Mouse (Mus musculus) liver, postnatal 0 days (tissue): ENCODE measurements at regions not wholly inside any gene's neighbourhood (a gene's known extent, or its start where the extent isn't known, plus 50 kb on each side); places are given as distances from the start of the nearest gene placed in this dataset.
A peak's percentile ranks its signal among the peaks of the same experiment; 100 is the strongest.

Experiments
- ATAC-seq: fragments of 200-750 bp; cut with Nextera tagmentation; 2 replicates; pipeline ENCODE4 v1.8.0; 2017; ENCODE audit warnings: mild to moderate bottlenecking, moderate library complexity
- DNase-seq: peaks from one replicate; pipeline ENCODE4 v3.0.0-alpha.2; 2016
- H3K27ac ChIP-seq: fragments of 300-500 bp; sonication (generic); 2 replicates; pipeline ENCODE4 v1.5.1; 2014; ENCODE audit warnings: antibody characterized with exemption, moderate library complexity, mild to moderate bottlenecking, low read depth
- H3K27me3 ChIP-seq: fragments of 300-500 bp; sonication (generic); 2 replicates; pipeline ENCODE4 v1.6.1; 2014; ENCODE audit warnings: low read length, control low read depth, mixed read lengths; ENCODE audit not compliant: insufficient read depth
- H3K36me3 ChIP-seq: fragments of 300-500 bp; sonication (generic); replicated peaks from 2 replicates; pipeline ENCODE4 v1.6.1; 2014; ENCODE audit warnings: mild to moderate bottlenecking, control low read depth, low read length, moderate library complexity, mixed read lengths; ENCODE audit not compliant: insufficient read depth
- H3K4me1 ChIP-seq: fragments of 300-500 bp; sonication (generic); 2 replicates; pipeline ENCODE4 v1.6.1; 2014; ENCODE audit warnings: antibody characterized with exemption, mild to moderate bottlenecking, control low read depth; ENCODE audit not compliant: insufficient read depth
- H3K4me2 ChIP-seq: fragments of 300-500 bp; sonication (generic); 2 replicates; pipeline ENCODE4 v1.6.1; 2014; ENCODE audit warnings: low read depth, mild to moderate bottlenecking, low read length, moderate library complexity, mixed read lengths
- H3K4me3 ChIP-seq: fragments of 300-500 bp; sonication (generic); 2 replicates; pipeline ENCODE4 v1.5.1; 2014; ENCODE audit warnings: low read depth, low read length
- H3K9ac ChIP-seq: fragments of 300-500 bp; sonication (generic); replicated peaks from 2 replicates; pipeline ENCODE4 v1.6.1; 2014; ENCODE audit warnings: mild to moderate bottlenecking, moderate library complexity
- H3K9me3 ChIP-seq: fragments of 300-500 bp; sonication (generic); 2 replicates; pipeline ENCODE4 v1.6.1; 2016; ENCODE audit warnings: mild to moderate bottlenecking, control low read depth, low read length, mixed read lengths
- CTCF ChIP-seq: sonication (generic); IDR thresholded peaks from 2 replicates; pipeline ENCODE4 v1.5.1; 2016; ENCODE audit warnings: antibody characterized with exemption, low read depth
- EP300 ChIP-seq: IDR thresholded peaks from 2 replicates; pipeline ENCODE4 v1.6.1; 2016; ENCODE audit warnings: antibody characterized with exemption, low read depth, mild to moderate bottlenecking
- WGBS: fragments of 180-500 bp; shearing (Covaris S2); extraction: QIAGEN DNeasy Blood & Tissue Kit; methylation state at CpG from one replicate; pipeline ENCODE4 v1.1.7; 2014; ENCODE audit not compliant: insufficient replicate concordance; 5-methylcytosine and 5-hydroxymethylcytosine counted together

GRCm38 (mm10) chr12:21505731-21506368, 88.4 kb upstream of the Ywhaq start:
- no peak overlapping the region for H3K9ac ChIP-seq
- DNase-seq (no peak), ATAC-seq (no peak)
- WGBS: 76% methylated on average over 6 of the region's 6 CpGs
- no peak overlapping the region for H3K4me2 ChIP-seq
- no peak overlapping the region for H3K4me3 ChIP-seq
- no peak overlapping the region for H3K27ac ChIP-seq
- TF ChIP-seq CTCF (no peak), EP300 (no peak)
- H3K4me1 ChIP-seq: no peaks in the 10 kb centered on the region
- no peaks in the 10 kb centered on the region for H3K36me3 ChIP-seq
- no peaks in the 10 kb centered on the region for H3K9me3 ChIP-seq
- H3K27me3 ChIP-seq: no peaks in the 10 kb centered on the region

GRCm38 (mm10) chr12:21503250-21503649, 85.8 kb upstream of the Ywhaq start:
- Histone ChIP-seq H3K27me3 (no peaks in the 10 kb centered on the region), H3K36me3 (no peaks in the 10 kb centered on the region), H3K9ac (no peak overlapping the region), H3K4me2 (no peak overlapping the region), H3K9me3 (no peaks in the 10 kb centered on the region), H3K27ac (no peak overlapping the region), H3K4me1 (no peaks in the 10 kb centered on the region), H3K4me3 (no peak overlapping the region)
- WGBS: 70% methylated on average over 4 of the region's 4 CpGs
- no peak for TF ChIP-seq EP300
- TF ChIP-seq CTCF: no peak
- no peak for DNase-seq
- no peak for ATAC-seq

DNA sequence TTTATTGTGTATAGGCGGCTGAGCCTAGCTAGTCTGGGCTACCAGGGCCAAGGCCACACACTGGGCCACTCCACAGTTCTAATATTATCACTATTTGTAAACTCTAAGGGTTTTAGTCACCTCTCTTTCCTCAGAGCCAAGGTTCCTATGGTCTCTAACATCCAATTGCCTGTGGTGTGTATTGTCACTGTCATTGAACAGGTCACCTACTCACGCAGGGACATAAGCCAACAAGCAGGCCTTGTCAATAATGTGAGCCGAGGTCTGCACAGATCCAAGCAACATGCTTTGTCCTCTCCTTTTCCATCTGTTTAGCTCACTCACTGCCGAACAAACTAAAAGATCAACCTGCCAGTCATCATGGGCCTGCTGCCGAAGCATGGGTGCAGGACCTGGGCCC, 79.5 kb upstream of the Ywhaq start:
- H3K4me2 ChIP-seq: no peak overlapping the region
- H3K4me1 ChIP-seq: peaks cover 6% of the 10 kb centered on the region; the same call in 1 of the 2 replicates
- H3K27me3 ChIP-seq: no peaks in the 10 kb centered on the region
- DNase-seq (no peak), ATAC-seq (peak; percentile 53; the same call in 1 of the 2 replicates)
- no peak overlapping the region for H3K27ac ChIP-seq
- TF ChIP-seq EP300 (no peak), CTCF (no peak)
- WGBS: 61% methylated on average over 5 of the region's 5 CpGs
- H3K9ac ChIP-seq: no peak overlapping the region
- no peaks in the 10 kb centered on the region for H3K9me3 ChIP-seq
- no peak overlapping the region for H3K4me3 ChIP-seq
- H3K36me3 ChIP-seq: no peaks in the 10 kb centered on the region

- no peak for DNase-seq
- peak overlapping the region; percentile 13; the same call in 1 of the 2 replicates for H3K27ac ChIP-seq
- H3K27me3 ChIP-seq: no peaks in the 10 kb centered on the region
- WGBS: 68% methylated on average over 6 of the region's 6 CpGs
- no peaks in the 10 kb centered on the region for H3K9me3 ChIP-seq
- no peak overlapping the region for H3K4me3 ChIP-seq
- peak; percentile 76 for ATAC-seq
- no peaks in the 10 kb centered on the region for H3K36me3 ChIP-seq
- H3K4me2 ChIP-seq: no peak overlapping the region
- peaks cover 6% of the 10 kb centered on the region; the same call in 1 of the 2 replicates for H3K4me1 ChIP-seq
- TF ChIP-seq CTCF (no peak), EP300 (no peak)
- H3K9ac ChIP-seq: no peak overlapping the region
Measured at GRCm38 (mm10) chr12:21495511-21495910, 78.1 kb upstream of the Ywhaq start.

DNA sequence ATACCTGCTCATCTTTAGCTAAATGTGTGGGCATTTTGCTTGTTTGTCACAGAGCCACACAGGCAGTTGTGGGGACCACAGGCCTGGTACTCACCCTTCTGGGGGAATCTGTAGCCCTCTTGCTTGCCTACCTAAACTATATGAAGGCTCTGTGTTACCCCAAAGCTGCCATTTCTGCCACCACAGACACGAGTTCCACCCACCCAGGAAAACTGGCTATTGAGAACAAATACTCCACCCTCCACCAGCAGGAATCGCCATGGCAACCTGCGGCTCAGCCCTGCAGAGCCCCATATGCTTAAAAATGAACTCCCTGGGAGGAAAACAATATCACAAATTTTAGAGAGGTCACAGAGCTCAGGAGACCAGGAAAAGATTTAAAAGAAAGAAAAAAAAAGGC, 76.0 kb upstream of the Ywhaq start:
- H3K27me3 ChIP-seq: no peaks in the 10 kb centered on the region
- no peak for ATAC-seq
- DNase-seq: no peak
- H3K9me3 ChIP-seq: no peaks in the 10 kb centered on the region
- no peak overlapping the region for H3K4me3 ChIP-seq
- TF ChIP-seq EP300 (no peak), CTCF (no peak)
- 60% methylated on average over 3 of the region's 3 CpGs for WGBS
- H3K36me3 ChIP-seq: no peaks in the 10 kb centered on the region
- no peak overlapping the region for H3K4me2 ChIP-seq
- H3K27ac ChIP-seq: no peak overlapping the region
- peaks cover 6% of the 10 kb centered on the region; the same call in 1 of the 2 replicates for H3K4me1 ChIP-seq
- H3K9ac ChIP-seq: no peak overlapping the region

GRCm38 (mm10) chr12:21492549-21493291, 75.3 kb upstream of the Ywhaq start:
- H3K4me2 ChIP-seq: no peak overlapping the region
- no peak for ATAC-seq
- no peak for TF ChIP-seq CTCF
- no peak for TF ChIP-seq EP300

More at GRCm38 (mm10) chr12:21492549-21493291, 75.3 kb upstream of the Ywhaq start:
- Histone ChIP-seq H3K9ac (no peak overlapping the region), H3K27ac (no peak overlapping the region), H3K36me3 (no peaks in the 10 kb centered on the region), H3K9me3 (no peaks in the 10 kb centered on the region), H3K4me1 (peaks cover 6% of the 10 kb centered on the region; the same call in 1 of the 2 replicates), H3K4me3 (no peak overlapping the region), H3K27me3 (no peaks in the 10 kb centered on the region)
- no peak for DNase-seq
- 62% methylated on average over 8 of the region's 8 CpGs for WGBS
